Comparison of ENCODE assay signal across 33 mouse cellular contexts in genomic region chr15:84121036-84121435, GRCm38 (mm10). TPM values are rescaled to one million over a fixed set of nuclear protein-coding genes. Genes with fewer than 3 reads are reported as not detected.
DNase-seq lines count a peak whose midpoint lies in the region; ATAC-seq and TF ChIP-seq lines count a peak whose summit lies in the region.
"Had no signal": no experiment of that assay in that cellular context is flagged by ENCODE, and none has a peak within 500 bp of the region (broad histone marks: within the 10 kb centered on the region; RNA-seq: fewer than 3 reads in every experiment).

No protein-coding gene starts in this region.

- H3K27me3 ChIP-seq in liver, postnatal 0 days (ENCODE audit: insufficient read depth, low read length), result no peaks in the 10 kb centered on the region
- peaks cover 3% of the 10 kb centered on the region; the same call in 1 of the 2 replicates for H3K27me3 ChIP-seq in liver, embryonic 12.5 days (replicated peaks)
- H3K27me3 ChIP-seq: embryonic facial prominence, embryonic 13.5 days; forebrain, embryonic 13.5 days; hindbrain, embryonic 12.5 days had no signal

- H3K4me2 ChIP-seq in liver, postnatal 0 days (ENCODE audit: low read depth, low read length), result no peak overlapping the region
- no peak overlapping the region for H3K4me2 ChIP-seq in liver, embryonic 12.5 days
- H3K4me2 ChIP-seq: embryonic facial prominence, embryonic 13.5 days; forebrain, embryonic 13.5 days; heart, embryonic 11.5 days; hindbrain, embryonic 12.5 days had no signal

- TF ChIP-seq CTCF in liver, postnatal 0 days (IDR thresholded peaks at IDR 0.05; ENCODE audit: low read depth), result no peak

- H3K9me3 ChIP-seq in liver, postnatal 0 days (ENCODE audit: low read length), result no peaks in the 10 kb centered on the region
- H3K9me3 ChIP-seq in liver, embryonic 12.5 days (replicated peaks), result no peaks in the 10 kb centered on the region
- H3K9me3 ChIP-seq: forebrain, embryonic 13.5 days; hindbrain, embryonic 12.5 days had no signal

- no peak for TF ChIP-seq EP300 in liver, postnatal 0 days (IDR thresholded peaks at IDR 0.05; ENCODE audit: low read depth)

- DNase-seq in adrenal gland, postnatal 14 days, result peak; percentile 56
- DNase-seq in adrenal gland, postnatal 4 days (ENCODE audit: low spot score in 2 of 2), result no peak
- peak; percentile 67 for DNase-seq in liver, postnatal 0 days
- peak; percentile 63 for DNase-seq in MN1 (ENCODE audit: low spot score)
- DNase-seq in embryo, embryonic 10.5 days (ENCODE audit: low spot score), result no peak
- DNase-seq: cerebellum, adult 11 months; cerebellum, adult 9-11 months; gastrocnemius, postnatal 36 days; heart, adult 11 months; kidney, adult 18-20 months had no signal

- no peaks in the 10 kb centered on the region for H3K4me1 ChIP-seq in liver, postnatal 0 days (ENCODE audit: insufficient read depth)
- no peaks in the 10 kb centered on the region for H3K4me1 ChIP-seq in liver, embryonic 12.5 days
- H3K4me1 ChIP-seq: embryonic facial prominence, embryonic 10.5 days; embryonic facial prominence, embryonic 13.5 days; forebrain, embryonic 13.5 days; hindbrain, embryonic 12.5 days had no signal

- peak; percentile 90 for ATAC-seq in liver, postnatal 0 days
- ATAC-seq in liver, embryonic 12.5 days, result no peak
- 0 out of 2 replicates have a peak, but pooled peaks have one; percentile 37 for ATAC-seq in granulocyte monocyte progenitor cell, adult 5-6 weeks (replicated peaks; ENCODE audit: poor library complexity, severe bottlenecking)
- ATAC-seq: CD4-positive, CD25-positive, alpha-beta regulatory T cell, adult 4 months; forebrain, embryonic 13.5 days; forebrain, embryonic 16.5 days; hindbrain, embryonic 16.5 days; intestine, embryonic 16.5 days had no signal

- no peak overlapping the region for H3K4me3 ChIP-seq in liver, postnatal 0 days (ENCODE audit: low read depth, low read length)
- no peak overlapping the region for H3K4me3 ChIP-seq in liver, embryonic 12.5 days
- H3K4me3 ChIP-seq: embryonic facial prominence, embryonic 10.5 days; embryonic facial prominence, embryonic 13.5 days; erythroblast, embryonic 14.5 days; forebrain, embryonic 13.5 days; hindbrain, embryonic 12.5 days had no signal

- no peak overlapping the region for H3K9ac ChIP-seq in liver, postnatal 0 days (replicated peaks)
- H3K9ac ChIP-seq in liver, embryonic 12.5 days, result no peak overlapping the region
- H3K9ac ChIP-seq: embryonic facial prominence, embryonic 13.5 days; forebrain, embryonic 13.5 days; hindbrain, embryonic 12.5 days had no signal

- H3K27ac ChIP-seq in liver, postnatal 0 days (ENCODE audit: low read depth), result no peak overlapping the region
- no peak overlapping the region for H3K27ac ChIP-seq in liver, embryonic 12.5 days
- H3K27ac ChIP-seq: embryonic facial prominence, embryonic 10.5 days; embryonic facial prominence, embryonic 13.5 days; forebrain, embryonic 13.5 days; hindbrain, embryonic 12.5 days had no signal

- H3K36me3 ChIP-seq in liver, postnatal 0 days (replicated peaks; ENCODE audit: insufficient read depth, low read length), result no peaks in the 10 kb centered on the region
- no peaks in the 10 kb centered on the region for H3K36me3 ChIP-seq in liver, embryonic 12.5 days
- H3K36me3 ChIP-seq: embryonic facial prominence, embryonic 10.5 days; embryonic facial prominence, embryonic 13.5 days; hindbrain, embryonic 12.5 days had no signal

- WGBS in liver, postnatal 0 days (ENCODE audit: insufficient replicate concordance), result 58% methylated on average over 7 of the region's 7 CpGs
- whole genome bisulfite sequencing in liver, embryonic 12.5 days (ENCODE audit: insufficient replicate concordance), result 63% methylated on average over 7 of the region's 7 CpGs

RNA-seq across cellular contexts. Expression of gene Pnpla5, which starts 1.9 kb away (rescaled TPM):
- 0.19 TPM in 1 of 2 replicates, not detected in the other for total RNA-seq in adrenal gland, postnatal 14 days (2021)
- total RNA-seq in adrenal gland, postnatal 4 days (2021), result not detected
- 0.05 TPM in 1 of 2 replicates, not detected in the other for polyA plus RNA-seq in liver, postnatal 0 days (2015; fragmentation: Nextera tagmentation; extraction: Ambion mirVana)
- 0.07 TPM in 1 of 2 replicates, not detected in the other for polyA plus RNA-seq in liver, embryonic 12.5 days (2016; fragmentation: Nextera tagmentation; extraction: Ambion mirVana)
- not detected in 2 replicates for total RNA-seq in granulocyte monocyte progenitor cell, adult 5-6 weeks (2014; fragmentation: Nextera tagmentation)
- total RNA-seq in granulocyte monocyte progenitor cell, adult 5-6 weeks (2017), result not detected in 2 replicates
- total RNA-seq: common myeloid progenitor, adult 5-6 weeks; gastrocnemius, postnatal 10 days; gastrocnemius, postnatal 36 days; heart, adult 8-10 months; heart, postnatal 25 days; hematopoietic stem cell, adult 5-6 weeks had no signal
- polyA plus RNA-seq: C2C12; CD4-positive, CD25-positive, alpha-beta regulatory T cell, adult 4 months; cerebellum, adult 2 months; embryonic facial prominence, embryonic 10.5 days; embryonic facial prominence, embryonic 13.5 days; erythroblast, embryonic 14.5 days; forebrain, embryonic 13.5 days; forebrain, embryonic 16.5 days; heart, embryonic 11.5 days; heart, embryonic 14.5 days; heart, postnatal 0 days; hindbrain, embryonic 12.5 days; hindbrain, embryonic 16.5 days; intestine, embryonic 16.5 days had no signal

RNA-seq across cellular contexts. Expression of gene Sult4a1, which starts 15.5 kb away (rescaled TPM):
- 4.2 and 8.4 TPM in 2 replicates for total RNA-seq in adrenal gland, postnatal 14 days (2021)
- total RNA-seq in adrenal gland, postnatal 4 days (2021), result 1 to 10 TPM; 6.0 to 10.0 TPM
- polyA plus RNA-seq in liver, postnatal 0 days (2015; fragmentation: Nextera tagmentation; extraction: Ambion mirVana), result 0.06 TPM in 1 of 2 replicates, not detected in the other
- polyA plus RNA-seq in liver, embryonic 12.5 days (2016; fragmentation: Nextera tagmentation; extraction: Ambion mirVana), result 0.14 and 0.18 TPM in 2 replicates
- not detected in 2 replicates for total RNA-seq in granulocyte monocyte progenitor cell, adult 5-6 weeks (2014; fragmentation: Nextera tagmentation)
- total RNA-seq in granulocyte monocyte progenitor cell, adult 5-6 weeks (2017), result not detected in 2 replicates
- total RNA-seq: common myeloid progenitor, adult 5-6 weeks; gastrocnemius, adult 18-20 months; gastrocnemius, postnatal 36 days; heart, postnatal 25 days; hematopoietic stem cell, adult 5-6 weeks had no signal
- polyA plus RNA-seq: C2C12; CD4-positive, CD25-positive, alpha-beta regulatory T cell, adult 4 months; erythroblast, embryonic 14.5 days had no signal

RNA-seq across cellular contexts. Expression of gene Pnpla3, which starts 46.6 kb away (rescaled TPM):
- 65.0 and 67.7 TPM in 2 replicates for total RNA-seq in adrenal gland, postnatal 14 days (2021)
- 1 to 10 TPM; 4.0 to 5.5 TPM for total RNA-seq in adrenal gland, postnatal 4 days (2021)
- polyA plus RNA-seq in liver, postnatal 0 days (2015; fragmentation: Nextera tagmentation; extraction: Ambion mirVana), result 1.0 and 1.9 TPM in 2 replicates
- polyA plus RNA-seq in liver, embryonic 12.5 days (2016; fragmentation: Nextera tagmentation; extraction: Ambion mirVana), result 1.4 and 1.5 TPM in 2 replicates
- total RNA-seq in granulocyte monocyte progenitor cell, adult 5-6 weeks (2014; fragmentation: Nextera tagmentation), result not detected in 2 replicates
- total RNA-seq in granulocyte monocyte progenitor cell, adult 5-6 weeks (2017), result not detected in 2 replicates
- total RNA-seq: common myeloid progenitor, adult 5-6 weeks; hematopoietic stem cell, adult 5-6 weeks had no signal
- polyA plus RNA-seq: C2C12; erythroblast, embryonic 14.5 days had no signal

RNA-seq across cellular contexts. Expression of gene Efcab6, which starts 55.9 kb away (rescaled TPM):
- not detected in 2 replicates for total RNA-seq in adrenal gland, postnatal 14 days (2021)
- total RNA-seq in adrenal gland, postnatal 4 days (2021), result under 1 TPM in 1 of 2 experiments, not detected in 1; 0.34 TPM
- polyA plus RNA-seq in liver, postnatal 0 days (2015; fragmentation: Nextera tagmentation; extraction: Ambion mirVana), result not detected in 2 replicates
- polyA plus RNA-seq in liver, embryonic 12.5 days (2016; fragmentation: Nextera tagmentation; extraction: Ambion mirVana), result not detected in 2 replicates
- not detected in 2 replicates for total RNA-seq in granulocyte monocyte progenitor cell, adult 5-6 weeks (2014; fragmentation: Nextera tagmentation)
- not detected in 2 replicates for total RNA-seq in granulocyte monocyte progenitor cell, adult 5-6 weeks (2017)
- total RNA-seq: adrenal gland, postnatal 36 days; common myeloid progenitor, adult 5-6 weeks; heart, adult 8-10 months; heart, postnatal 25 days; hematopoietic stem cell, adult 5-6 weeks had no signal
- polyA plus RNA-seq: C2C12; CD4-positive, CD25-positive, alpha-beta regulatory T cell, adult 4 months; erythroblast, embryonic 14.5 days; heart, embryonic 11.5 days; heart, postnatal 0 days had no signal

Comparison
In these comparisons a context has a peak if more than half of its experiments do, and no peak if none do; other contexts are left out.
1. DNase-seq: peak in adrenal gland, postnatal 14 days (single experiment), liver, postnatal 0 days (single experiment) and MN1 (single experiment); none in adrenal gland, postnatal 4 days (0 of 2) and embryo, embryonic 10.5 days (single experiment).
2. RNA of gene Pnpla3, which starts 46.6 kb away (total RNA-seq): 65.0 to 67.7 TPM in adrenal gland, postnatal 14 days; 4.0 to 5.5 TPM in adrenal gland, postnatal 4 days and not detected in granulocyte monocyte progenitor cell, adult 5-6 weeks; every median in the first group is over 10 times any median in the second.